Mouse (Mus musculus) cortical plate, adult 2 months (tissue): ENCODE results near the gene Cul1.
"Not testable (repeated sequence)": the region's sequence is repeated elsewhere in the genome, so short reads cannot be mapped to it uniquely, and the experiment has no call there.

Experiments used
- CTCF ChIP-seq: fragments of 200-500 bp; IDR thresholded peaks from 2 replicates; pipeline ENCODE4 v1.5.1; 2011; ENCODE audit warnings: mild to moderate bottlenecking, control low read depth, low read length; ENCODE audit not compliant: insufficient read depth; ENCODE audit errors: extremely low read depth
- POLR2A ChIP-seq: fragments of 200-500 bp; IDR thresholded peaks from 2 replicates; pipeline ENCODE4 v1.6.1; 2011; ENCODE audit warnings: mild to moderate bottlenecking, low read length, control low read depth; ENCODE audit not compliant: insufficient read depth; ENCODE audit errors: extremely low read depth

DNA sequence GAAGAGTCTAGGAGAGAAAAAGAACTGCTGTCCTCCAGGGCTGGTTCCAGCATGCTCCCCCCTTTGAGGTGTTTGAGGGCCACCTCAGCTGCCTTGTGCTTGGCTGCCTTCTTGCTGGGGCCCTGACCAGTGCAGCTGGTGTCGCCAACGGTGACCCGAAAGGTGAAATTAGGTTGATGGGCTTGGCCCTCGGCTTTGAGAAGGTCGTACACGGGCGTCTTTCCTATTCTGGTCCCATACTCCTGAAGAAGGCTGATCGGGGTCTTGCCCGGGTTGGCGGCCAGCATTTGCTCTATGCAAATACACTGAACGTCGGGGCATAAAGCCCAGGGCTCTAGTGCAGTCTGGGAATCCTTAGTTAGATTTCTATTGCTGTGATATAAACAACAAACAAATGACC is 20.4 kb upstream of the Cul1 start:
- not testable (repeated sequence) for TF ChIP-seq CTCF, POLR2A
